16 mouse cellular contexts compared by ENCODE assay signal in genomic region chr8:7760987-7761386, GRCm38 (mm10).
"Had no signal": no experiment of that assay in that cellular context is flagged by ENCODE, and none has a peak within 500 bp of the region (broad histone marks: within the 10 kb centered on the region; RNA-seq: fewer than 3 reads in every experiment).

No protein-coding gene starts in this region.

- H3K9me3 ChIP-seq: midbrain, embryonic 10.5 days; midbrain, embryonic 12.5 days; neural tube, embryonic 13.5 days; neural tube, embryonic 15.5 days had no signal

- H3K4me3 ChIP-seq: midbrain, embryonic 10.5 days; midbrain, embryonic 12.5 days; myocyte; neural tube, embryonic 13.5 days; neural tube, embryonic 15.5 days had no signal

- H3K27me3 ChIP-seq: midbrain, embryonic 12.5 days; neural tube, embryonic 13.5 days; neural tube, embryonic 15.5 days had no signal

- H3K27ac ChIP-seq: midbrain, embryonic 10.5 days; midbrain, embryonic 12.5 days; neural tube, embryonic 13.5 days; neural tube, embryonic 15.5 days had no signal

- DNase-seq: lung, adult 18-20 months; lung, embryonic 14.5 days; lung, postnatal 10 days; lung, postnatal 4 days; midbrain, embryonic 14.5 days; retina, postnatal 1 day; spleen, adult 18-20 months; thymus, adult 18-20 months; thymus, postnatal 14 days; thymus, postnatal 36 days had no signal

- ATAC-seq: midbrain, embryonic 16.5 days had no signal

- H3K36me3 ChIP-seq: midbrain, embryonic 10.5 days; midbrain, embryonic 12.5 days; neural tube, embryonic 13.5 days; neural tube, embryonic 15.5 days had no signal

- H3K4me1 ChIP-seq: midbrain, embryonic 12.5 days; neural tube, embryonic 13.5 days; neural tube, embryonic 15.5 days had no signal

- H3K9ac ChIP-seq: lung, embryonic 14.5 days; midbrain, embryonic 12.5 days; neural tube, embryonic 13.5 days; neural tube, embryonic 15.5 days had no signal

- H3K4me2 ChIP-seq: lung, embryonic 14.5 days; midbrain, embryonic 12.5 days; neural tube, embryonic 13.5 days; neural tube, embryonic 15.5 days had no signal
